Mouse (Mus musculus) midbrain, embryonic 11.5 days (tissue): ENCODE data around the gene Syne1. TPM values are rescaled to one million over a fixed set of nuclear protein-coding genes. Genes with fewer than 3 reads are reported as not detected.

Source experiments
- ATAC-seq: fragments of 200-750 bp; cut with Nextera tagmentation; 2 replicates; pipeline ENCODE4 v1.8.0; 2017; ENCODE audit warnings: moderate TSS enrichment, moderate library complexity; ENCODE audit not compliant: low FRiP score
- DNase-seq: peaks from one replicate; pipeline ENCODE4 v3.0.0; 2015; ENCODE audit warnings: low spot score; ENCODE audit errors: missing footprints
- H3K27ac ChIP-seq: fragments of 300-500 bp; sonication (generic); 2 replicates; pipeline ENCODE4 v1.5.1; 2014; ENCODE audit warnings: low read depth, low read length
- H3K27me3 ChIP-seq: fragments of 300-500 bp; sonication (generic); 2 replicates; pipeline ENCODE4 v1.6.1; 2014; ENCODE audit warnings: mild to moderate bottlenecking, low read length, moderate library complexity, mixed read lengths; ENCODE audit not compliant: control insufficient read depth, insufficient read depth
- H3K36me3 ChIP-seq: fragments of 300-500 bp; sonication (generic); 2 replicates; pipeline ENCODE4 v1.6.1; 2014; ENCODE audit warnings: mild to moderate bottlenecking, low read length, moderate library complexity, mixed read lengths; ENCODE audit not compliant: control insufficient read depth, insufficient read depth
- H3K4me1 ChIP-seq: fragments of 300-500 bp; sonication (generic); 2 replicates; pipeline ENCODE4 v1.6.1; 2014; ENCODE audit warnings: low read length; ENCODE audit not compliant: control insufficient read depth, insufficient read depth
- H3K4me2 ChIP-seq: fragments of 300-500 bp; sonication (generic); 2 replicates; pipeline ENCODE4 v1.6.1; 2014; ENCODE audit warnings: mild to moderate bottlenecking, moderate library complexity
- H3K4me3 ChIP-seq: fragments of 300-500 bp; sonication (generic); 2 replicates; pipeline ENCODE4 v1.5.1; 2014; ENCODE audit warnings: low read depth, low read length
- H3K9ac ChIP-seq: fragments of 300-500 bp; sonication (generic); 2 replicates; pipeline ENCODE4 v1.6.1; 2014; ENCODE audit warnings: low read length
- H3K9me3 ChIP-seq: fragments of 300-500 bp; sonication (generic); 2 replicates; pipeline ENCODE4 v1.6.1; 2016; ENCODE audit warnings: low read length; ENCODE audit not compliant: control insufficient read depth
- WGBS: fragments of 180-500 bp; shearing (Covaris S2); extraction: QIAGEN DNeasy Blood & Tissue Kit; methylation state at CpG from one replicate; pipeline ENCODE4 v1.1.7; 2014; 5-methylcytosine and 5-hydroxymethylcytosine counted together
- polyA plus RNA-seq: library from polyadenylated mRNA; unstranded; fragments of >200 nt; fragmentation: Nextera tagmentation; extraction: Ambion mirVana; gene quantifications from 2 replicates; pipeline ENCODE4 v1.2.1, GENCODE M21; 2014

Syne1 gene
- polyA plus RNA-seq, 1 experiment from 2014 or later: 2.9 TPM

- Histone ChIP-seq H3K4me3 (no peak overlapping the region), H3K27me3 (no peaks in the 10 kb centered on the region), H3K27ac (no peak overlapping the region), H3K9ac (no peak overlapping the region), H3K9me3 (no peaks in the 10 kb centered on the region), H3K4me1 (no peaks in the 10 kb centered on the region), H3K36me3 (no peaks in the 10 kb centered on the region), H3K4me2 (no peak overlapping the region)
- DNase-seq: peak; percentile 86
- 0 out of 2 replicates have a peak, but pooled peaks have one; percentile 22 for ATAC-seq
- WGBS: 59% methylated on average over 6 of the region's 6 CpGs
Observed at GRCm38 (mm10) chr10:5480097-5480496, 71.2 kb downstream of the Syne1 start.

- no peak overlapping the region for H3K27ac ChIP-seq
- H3K36me3 ChIP-seq: no peaks in the 10 kb centered on the region
- no peak overlapping the region for H3K9ac ChIP-seq
- 80% methylated on average over 2 of the region's 2 CpGs for WGBS
- ATAC-seq (no peak), DNase-seq (no peak)
- H3K4me3 ChIP-seq: no peak overlapping the region
- H3K4me2 ChIP-seq: no peak overlapping the region
- no peaks in the 10 kb centered on the region for H3K27me3 ChIP-seq
- no peaks in the 10 kb centered on the region for H3K4me1 ChIP-seq
- no peaks in the 10 kb centered on the region for H3K9me3 ChIP-seq
Observed at GRCm38 (mm10) chr10:5468638-5469037, 82.6 kb downstream of the Syne1 start.

- H3K4me1 ChIP-seq: no peaks in the 10 kb centered on the region
- ATAC-seq: no peak
Observed at GRCm38 (mm10) chr10:5453830-5454229, 97.5 kb downstream of the Syne1 start.

GRCm38 (mm10) chr10:5449944-5450343 is 101.3 kb downstream of the Syne1 start:
- DNase-seq (no peak), ATAC-seq (no peak)
- H3K4me1 ChIP-seq: no peaks in the 10 kb centered on the region
- H3K9me3 ChIP-seq: no peaks in the 10 kb centered on the region
- no peak overlapping the region for H3K27ac ChIP-seq
- H3K4me3 ChIP-seq: no peak overlapping the region
- H3K36me3 ChIP-seq: no peaks in the 10 kb centered on the region
- H3K27me3 ChIP-seq: no peaks in the 10 kb centered on the region
- 95% methylated on average over 2 of the region's 2 CpGs for WGBS
- no peak overlapping the region for H3K9ac ChIP-seq
- H3K4me2 ChIP-seq: no peak overlapping the region

More at GRCm38 (mm10) chr10:5453830-5454229, 97.5 kb downstream of the Syne1 start:
- H3K36me3 ChIP-seq: no peaks in the 10 kb centered on the region
- no peak for DNase-seq
- no peak overlapping the region for H3K4me3 ChIP-seq
- H3K27ac ChIP-seq: no peak overlapping the region
- no peaks in the 10 kb centered on the region for H3K27me3 ChIP-seq
- H3K9me3 ChIP-seq: no peaks in the 10 kb centered on the region
- H3K4me2 ChIP-seq: no peak overlapping the region
- H3K9ac ChIP-seq: no peak overlapping the region

- ATAC-seq (no peak), DNase-seq (no peak)
- Histone ChIP-seq H3K27ac (no peak overlapping the region), H3K27me3 (no peaks in the 10 kb centered on the region), H3K9me3 (no peaks in the 10 kb centered on the region), H3K4me3 (no peak overlapping the region), H3K4me2 (no peak overlapping the region), H3K9ac (no peak overlapping the region), H3K36me3 (no peaks in the 10 kb centered on the region), H3K4me1 (no peaks in the 10 kb centered on the region)
- WGBS: 78% methylated on average over 4 of the region's 4 CpGs
Observed at GRCm38 (mm10) chr10:5447950-5448716, 103.1 kb downstream of the Syne1 start.

GRCm38 (mm10) chr10:5445313-5445712 is 106.0 kb downstream of the Syne1 start:
- Histone ChIP-seq H3K27me3 (no peaks in the 10 kb centered on the region), H3K4me2 (no peak overlapping the region), H3K9ac (no peak overlapping the region), H3K4me1 (no peaks in the 10 kb centered on the region), H3K9me3 (no peaks in the 10 kb centered on the region), H3K27ac (no peak overlapping the region), H3K36me3 (no peaks in the 10 kb centered on the region), H3K4me3 (no peak overlapping the region)
- DNase-seq (no peak), ATAC-seq (no peak)
- WGBS: 86% methylated on average over 3 of the region's 3 CpGs

- H3K36me3 ChIP-seq: no peaks in the 10 kb centered on the region
- H3K4me3 ChIP-seq: no peak overlapping the region
- ATAC-seq: no peak
- 90% methylated on average over 2 of the region's 2 CpGs for WGBS
- no peaks in the 10 kb centered on the region for H3K9me3 ChIP-seq
- H3K27ac ChIP-seq: no peak overlapping the region
- H3K4me2 ChIP-seq: no peak overlapping the region
- no peak for DNase-seq
- H3K9ac ChIP-seq: no peak overlapping the region
- H3K4me1 ChIP-seq: no peaks in the 10 kb centered on the region
- H3K27me3 ChIP-seq: no peaks in the 10 kb centered on the region
Observed at GRCm38 (mm10) chr10:5443020-5443419, 108.3 kb downstream of the Syne1 start.

GRCm38 (mm10) chr10:5439802-5440350 is 111.4 kb downstream of the Syne1 start:
- Histone ChIP-seq H3K4me1 (no peaks in the 10 kb centered on the region), H3K9me3 (no peaks in the 10 kb centered on the region), H3K27me3 (no peaks in the 10 kb centered on the region), H3K4me2 (no peak overlapping the region), H3K9ac (no peak overlapping the region), H3K4me3 (no peak overlapping the region), H3K27ac (no peak overlapping the region), H3K36me3 (no peaks in the 10 kb centered on the region)
- DNase-seq (no peak), ATAC-seq (no peak)
- WGBS: 56% methylated on average over 2 of the region's 2 CpGs

- 87% methylated on average over 2 of the region's 2 CpGs for WGBS
- DNase-seq (no peak), ATAC-seq (no peak)
- Histone ChIP-seq H3K27ac (no peak overlapping the region), H3K4me3 (no peak overlapping the region), H3K9me3 (no peaks in the 10 kb centered on the region), H3K27me3 (no peaks in the 10 kb centered on the region), H3K9ac (no peak overlapping the region), H3K36me3 (no peaks in the 10 kb centered on the region), H3K4me1 (no peaks in the 10 kb centered on the region), H3K4me2 (no peak overlapping the region)
Observed at GRCm38 (mm10) chr10:5437766-5438165, 113.5 kb downstream of the Syne1 start.
